Mouse (Mus musculus) CD4-positive, CD25-positive, alpha-beta regulatory T cell, adult 4 months (primary cell): Measurements from ENCODE around the gene Zfp821. TPM values are rescaled to one million over a fixed set of nuclear protein-coding genes. Genes with fewer than 3 reads are reported as not detected.

Source experiments
- polyA plus RNA-seq, 2 experiments: library from polyadenylated mRNA; unstranded; fragments of 100-300 nt; shearing (Covaris generic); gene quantifications; one replicate each; pipeline ENCODE4 v1.2.1; 2017

Zfp821 gene
- polyA plus RNA-seq, 2 experiments from 2014 or later, result 3.6 to 7.9 TPM

Other genes with a start within 250 kb of the Zfp821 start
- gene Pmfbp1, start 211.5 kb upstream of the Zfp821 start, polyA plus RNA-seq, result not detected
- gene Dhx38, start 139.7 kb upstream of the Zfp821 start, polyA plus RNA-seq, result 10 to 100 TPM; 11.7 to 26.7 TPM
- gene Txnl4b, start 139.7 kb upstream of the Zfp821 start, polyA plus RNA-seq, result 10 to 100 TPM; 23.6 to 32.9 TPM
- gene Hp, start 126.4 kb upstream of the Zfp821 start, polyA plus RNA-seq, result not detected
- 10 to 100 TPM; 39.2 to 46.8 TPM for gene Dhodh, start 96.9 kb upstream of the Zfp821 start, polyA plus RNA-seq
- gene Pkd1l3, start 91.0 kb upstream of the Zfp821 start, polyA plus RNA-seq, result under 1 TPM; 0.74 to 0.79 TPM
- gene Ist1, start 12.3 kb upstream of the Zfp821 start, polyA plus RNA-seq, result 100 to 1,000 TPM; 139 to 163 TPM
- 1 to 10 TPM; 2.3 to 3.8 TPM for gene Atxn1l, start 32.2 kb downstream of the Zfp821 start, polyA plus RNA-seq
- 10 to 100 TPM; 32.7 to 34.3 TPM for gene Ap1g1, start 73.0 kb downstream of the Zfp821 start, polyA plus RNA-seq
- 1 to 10 TPM in 1 of 2 experiments, under 1 TPM in 1; 0.84 to 1.0 TPM for gene Phlpp2, start 163.0 kb downstream of the Zfp821 start, polyA plus RNA-seq